Mouse (Mus musculus): ENCODE measurements at regions not wholly inside any gene's neighbourhood (a gene's known extent, or its start where the extent isn't known, plus 50 kb on each side); places are given as distances from the start of the nearest gene placed in this dataset.

- TF ChIP-seq POLR2AphosphoS2 (IDR thresholded peaks at IDR 0.05; ENCODE audit: low read length): no peak
- TF ChIP-seq GATA1 (IDR thresholded peaks at IDR 0.05; ENCODE audit: low read depth, low read length): no peak
- no peak for TF ChIP-seq MXI1 (IDR thresholded peaks at IDR 0.05; ENCODE audit: low read depth, low read length)
- no peak for TF ChIP-seq CTCF (IDR thresholded peaks at IDR 0.05 in 2 of 3, conservative IDR thresholded peaks at IDR 0.05 in 1 of 3; ENCODE audit: control insufficient read depth in 1 of 3, insufficient read depth in 1 of 3, low read depth in 2 of 3, low read length in 3 of 3, poor library complexity in 1 of 3, severe bottlenecking in 1 of 3)
- no peak for TF ChIP-seq NRF1 (IDR thresholded peaks at IDR 0.05; ENCODE audit: insufficient read depth, low read depth, low read length, poor library complexity, severe bottlenecking)
- no peak for TF ChIP-seq SIN3A (IDR thresholded peaks at IDR 0.05; ENCODE audit: low read length)
- TF ChIP-seq EP300 (IDR thresholded peaks at IDR 0.05; ENCODE audit: low read depth in 1 of 2, low read length in 2 of 2): no peak
Measured at GRCm38 (mm10) chr3:111102646-111103045, 851.8 kb upstream of the Prmt6 start.
